Mouse (Mus musculus): ENCODE measurements around the gene Dicer1.

Gene Dicer1

DNA sequence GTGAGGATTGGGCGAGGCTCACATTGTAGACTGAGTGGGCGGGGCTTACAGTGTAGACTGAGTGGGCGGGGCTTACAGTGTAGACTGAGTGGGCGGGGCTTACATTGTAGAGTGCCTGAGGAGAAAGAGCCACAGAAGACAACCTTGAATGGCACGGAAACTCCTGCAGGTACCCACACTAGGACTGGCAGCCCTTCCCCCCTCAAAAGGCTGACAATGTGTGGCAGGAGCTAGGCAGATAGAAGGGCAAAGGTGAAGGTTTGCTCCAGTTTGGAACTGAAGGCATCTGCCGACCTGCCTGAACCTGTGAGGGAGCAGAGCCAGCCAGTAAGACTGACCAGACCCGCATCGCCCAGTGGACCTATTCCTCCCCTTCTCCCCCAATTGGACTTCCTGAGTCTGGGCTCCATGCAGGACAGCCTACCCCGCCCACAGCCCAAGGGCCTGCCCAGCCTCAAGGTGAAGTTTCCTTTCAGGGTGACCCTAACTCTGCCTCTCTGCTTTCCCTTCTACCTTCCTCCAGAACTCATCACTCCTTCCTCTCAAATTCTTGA is 74.3 kb downstream of the Dicer1 start:
- DNase-seq (ENCODE audit: low read depth, low spot score), result no peak

DNA sequence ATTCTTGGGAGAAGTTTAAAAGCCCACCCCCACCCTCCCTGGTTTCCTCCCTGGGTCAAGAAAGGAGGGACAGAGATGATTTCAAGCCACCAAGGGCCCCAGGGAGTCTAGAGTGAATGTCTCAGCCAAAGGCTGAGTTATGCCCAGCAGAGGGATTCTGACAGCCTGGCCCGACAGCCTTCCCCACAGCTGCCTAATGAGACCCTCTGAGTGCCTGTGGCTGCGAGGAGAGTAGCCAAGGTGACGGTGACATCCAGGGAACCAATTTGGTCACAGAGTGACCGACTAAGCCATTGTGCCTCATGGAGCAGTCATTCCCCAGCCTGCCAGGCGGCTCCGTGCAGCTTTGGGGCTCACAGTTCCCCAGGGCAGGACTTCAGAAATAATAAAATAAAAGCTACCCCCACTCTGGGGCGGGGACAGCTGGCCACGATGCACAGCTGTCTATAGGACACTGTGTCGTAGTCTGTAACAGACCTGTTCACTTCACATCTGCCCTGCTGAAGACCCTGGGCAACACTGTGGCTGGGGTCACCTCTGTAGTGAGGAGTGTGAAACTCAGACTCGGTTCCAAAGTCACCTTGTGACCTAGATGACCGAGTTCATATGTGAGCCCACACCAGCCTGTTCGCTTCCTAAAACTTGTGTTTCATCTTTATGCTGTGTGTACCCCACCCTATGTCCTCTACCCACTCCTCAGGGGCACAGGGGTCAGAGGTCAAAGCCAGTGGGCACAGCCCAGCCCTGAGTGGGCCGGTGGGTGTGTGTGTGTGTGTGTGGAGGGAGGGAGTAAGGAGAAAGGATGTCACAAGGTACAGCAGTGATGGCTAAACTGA is 75.0 kb downstream of the Dicer1 start:
- no peak for DNase-seq (ENCODE audit: low read depth, low spot score)

DNA sequence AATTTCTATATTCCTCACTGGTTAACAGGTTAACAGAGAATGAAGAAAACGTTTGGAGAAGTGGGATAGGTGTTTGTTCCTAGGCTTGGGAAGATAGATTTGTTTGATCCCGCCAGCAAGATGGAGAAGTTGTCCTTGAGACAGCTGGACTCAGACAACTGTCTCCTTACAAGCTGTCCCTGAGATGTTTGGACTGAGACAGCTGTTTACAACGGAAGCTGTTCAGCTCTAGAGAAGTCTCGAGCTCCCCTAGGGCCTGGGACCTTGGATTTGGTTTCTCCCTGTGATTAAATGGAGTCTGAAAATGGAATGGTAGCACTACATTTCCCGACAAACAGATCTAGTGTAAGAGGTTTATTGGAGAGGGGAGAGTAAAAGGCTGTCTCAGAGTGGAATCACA is 78.8 kb downstream of the Dicer1 start:
- DNase-seq (ENCODE audit: low read depth, low spot score), result no peak

DNA sequence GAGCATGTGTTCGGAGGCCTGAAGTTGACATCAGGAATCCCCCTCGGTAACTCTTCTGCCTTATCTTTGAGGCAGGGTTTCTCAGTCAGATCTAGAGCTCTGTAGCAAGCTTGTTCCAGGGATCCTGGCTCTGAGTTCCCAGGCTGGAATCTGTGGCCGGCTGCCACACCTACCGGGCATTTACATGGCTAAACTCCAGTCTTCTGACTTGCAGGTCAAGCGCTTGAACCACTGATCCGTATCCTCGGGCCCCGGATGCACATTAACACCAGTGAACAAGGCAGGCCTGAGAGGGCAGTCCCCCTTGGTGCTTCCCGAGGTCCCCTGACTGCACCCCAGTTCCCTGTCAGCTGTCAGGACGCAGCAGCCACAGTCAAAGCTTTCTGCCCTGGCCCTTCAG is 79.3 kb downstream of the Dicer1 start:
- no peak for DNase-seq (ENCODE audit: low read depth, low spot score)

DNA sequence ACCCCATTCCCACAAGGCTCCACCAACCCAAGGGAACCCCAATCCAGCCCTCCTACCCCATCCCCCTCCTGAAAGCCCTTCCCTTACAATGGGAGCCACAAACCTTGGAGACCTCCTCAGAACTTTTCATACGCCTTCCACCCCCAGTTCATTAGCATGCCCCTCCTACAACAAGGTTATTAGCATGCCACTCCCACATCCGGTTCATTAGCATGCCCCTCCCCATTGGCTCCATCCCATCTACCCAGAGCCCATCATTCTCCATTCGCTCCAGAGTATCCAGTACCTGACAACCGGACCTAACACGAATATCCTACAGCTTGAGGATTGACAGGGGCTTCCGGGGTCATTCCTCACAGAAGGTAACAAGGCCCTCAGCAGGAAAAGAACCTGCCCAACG is 83.9 kb downstream of the Dicer1 start:
- no peak for DNase-seq (ENCODE audit: low read depth, low spot score)

DNA sequence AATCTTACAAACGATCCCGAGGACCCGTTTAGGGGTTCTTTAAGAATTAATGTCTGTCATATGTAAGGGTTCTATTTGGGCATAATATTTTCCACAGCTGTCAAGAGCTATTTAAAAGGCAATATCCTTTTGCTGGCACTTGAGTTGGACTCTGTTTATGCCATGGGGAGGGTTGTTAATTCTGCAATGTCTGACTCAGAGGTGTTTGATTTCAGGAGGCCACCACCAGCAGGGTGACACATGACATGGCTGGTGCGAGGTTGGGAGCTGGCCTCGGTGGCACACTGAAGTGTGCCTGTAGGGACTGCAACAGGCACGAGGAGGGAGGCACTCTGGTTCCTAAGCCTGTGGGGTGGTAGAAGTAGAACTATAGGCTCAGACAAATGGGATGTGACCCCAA is 85.8 kb downstream of the Dicer1 start:
- DNase-seq (ENCODE audit: low read depth, low spot score), result no peak

GRCm38 (mm10) chr12:104665521-104665920 is 86.2 kb downstream of the Dicer1 start:
- DNase-seq (ENCODE audit: low read depth, low spot score), result no peak

DNA sequence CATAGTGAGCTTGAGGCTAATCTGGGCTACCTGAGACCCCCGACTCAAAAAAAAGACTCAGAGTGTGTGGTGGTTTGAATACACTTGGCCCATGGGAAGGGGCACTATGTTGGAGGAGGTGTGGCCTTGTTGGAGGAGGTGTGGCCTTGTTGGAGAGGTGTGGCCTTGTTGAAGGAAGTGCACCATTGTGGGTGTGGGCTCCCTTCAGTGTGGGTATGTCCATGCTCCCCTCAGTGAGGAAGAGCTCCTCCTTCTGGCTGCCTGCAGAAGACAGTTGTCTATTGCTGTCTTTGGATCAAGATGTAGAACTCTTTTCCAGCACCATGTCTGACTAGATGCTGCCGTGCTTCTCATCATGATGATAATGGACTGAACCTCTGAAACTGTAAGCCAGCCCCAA is 95.6 kb downstream of the Dicer1 start:
- no peak for DNase-seq (ENCODE audit: low read depth, low spot score)

- no peak for DNase-seq (ENCODE audit: low read depth, low spot score)
Measured at GRCm38 (mm10) chr12:104655006-104655405, 96.7 kb downstream of the Dicer1 start.

DNA sequence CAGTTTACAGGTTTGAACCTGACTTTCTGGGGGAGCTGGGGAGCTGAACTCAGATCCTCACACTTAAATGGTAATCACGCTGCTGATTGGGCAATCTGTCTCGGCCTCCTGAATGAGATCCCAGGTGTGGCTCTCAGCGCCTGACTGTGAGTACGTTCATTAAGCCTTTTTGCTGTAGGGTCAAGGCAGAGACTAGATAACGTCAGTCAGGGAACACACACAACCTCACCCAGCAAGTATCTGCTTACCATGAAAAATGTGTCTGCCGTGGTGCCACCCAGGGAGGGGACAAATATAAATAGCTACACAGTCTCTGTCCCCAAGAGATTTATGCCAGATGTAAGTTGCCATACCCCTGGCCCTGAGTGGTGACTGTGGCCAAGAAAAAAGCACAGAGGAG is 99.7 kb downstream of the Dicer1 start:
- DNase-seq (ENCODE audit: low read depth, low spot score), result no peak

GRCm38 (mm10) chr12:104651269-104651668 is 100.5 kb downstream of the Dicer1 start:
- no peak for DNase-seq (ENCODE audit: low read depth, low spot score)

DNA sequence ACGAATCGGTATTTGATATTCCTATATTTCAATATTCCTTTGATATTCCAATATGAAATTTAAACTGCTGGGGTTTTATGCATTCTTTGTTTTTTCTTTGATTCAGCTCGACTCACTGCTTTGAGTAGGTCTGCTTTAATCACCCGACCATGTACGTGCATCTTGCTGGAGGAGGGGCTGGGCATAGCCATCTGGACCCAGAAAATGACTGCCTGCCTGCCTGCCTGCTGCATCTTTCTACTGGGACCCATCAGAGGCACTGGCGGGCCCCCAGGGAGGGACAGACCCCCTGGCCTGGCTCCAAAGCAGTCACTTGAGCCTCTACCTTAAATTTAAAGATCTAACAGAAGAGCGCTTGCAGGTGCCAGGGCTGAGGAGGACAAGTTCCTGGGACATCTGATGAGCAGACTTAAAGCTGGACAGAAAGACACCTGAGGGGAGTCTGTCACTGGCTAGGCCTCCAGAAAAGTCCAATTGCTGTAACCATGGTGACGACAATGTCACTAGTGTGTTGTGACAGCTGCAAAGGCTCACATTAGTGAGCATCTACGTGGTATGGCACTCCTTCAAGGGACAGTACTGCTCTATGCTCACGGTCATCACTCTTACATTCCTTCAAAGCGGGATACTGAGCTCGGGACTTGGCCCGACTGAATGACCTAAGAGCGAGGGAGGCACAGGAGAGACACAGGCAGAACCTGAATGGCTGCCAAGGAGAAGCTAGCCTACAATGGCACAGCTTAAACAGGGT is 101.1 kb downstream of the Dicer1 start:
- DNase-seq (ENCODE audit: low read depth, low spot score), result no peak

GRCm38 (mm10) chr12:104648366-104648765 is 103.4 kb downstream of the Dicer1 start:
- DNase-seq (ENCODE audit: low read depth, low spot score), result no peak

DNA sequence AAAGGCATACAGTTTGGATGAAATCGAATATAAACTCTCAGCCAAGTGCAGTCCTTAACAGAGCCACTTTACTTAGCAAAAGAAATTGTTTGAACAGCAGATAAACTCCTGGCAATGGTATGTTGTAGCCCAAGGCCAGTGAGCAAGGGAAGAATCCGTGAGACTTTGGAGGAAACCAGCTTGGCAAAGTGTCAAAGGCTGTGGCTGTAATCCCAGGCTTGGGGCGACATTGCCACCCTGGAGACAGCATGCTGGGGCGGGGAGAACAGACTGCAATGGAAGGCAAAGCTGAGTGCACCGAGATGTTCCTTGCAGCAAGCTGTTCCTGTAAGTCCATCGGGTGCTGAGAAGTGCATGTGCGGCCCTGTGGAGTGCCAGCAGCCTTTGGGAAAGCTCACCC is 109.4 kb downstream of the Dicer1 start:
- no peak for DNase-seq (ENCODE audit: low read depth, low spot score)

DNA sequence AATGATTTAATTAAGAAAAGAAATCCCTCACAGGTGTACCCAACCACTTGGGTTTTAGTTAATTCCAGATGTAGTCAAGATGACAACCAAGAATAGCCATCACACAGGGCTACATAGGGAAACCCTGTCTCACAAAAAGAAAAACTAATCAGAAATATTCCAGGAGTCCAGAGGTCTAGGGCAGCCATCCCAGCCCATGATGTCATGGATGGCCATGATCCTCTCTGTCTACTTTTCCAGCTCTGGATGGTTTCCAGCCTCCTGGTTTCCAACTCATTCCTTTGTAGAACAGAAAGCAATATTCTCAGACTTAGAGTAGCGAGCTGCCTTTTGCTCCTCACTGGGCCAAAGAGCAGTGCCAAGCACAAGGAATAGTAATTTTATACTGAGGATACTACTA is 110.8 kb downstream of the Dicer1 start:
- DNase-seq (ENCODE audit: low read depth, low spot score), result no peak

GRCm38 (mm10) chr12:104638156-104638555 is 113.6 kb downstream of the Dicer1 start:
- DNase-seq (ENCODE audit: low read depth, low spot score), result no peak

All from retina, adult 2 months (tissue).